Mouse (Mus musculus) C2C12 (cell line): ENCODE data around the gene Skint11. TPM values are rescaled to one million over a fixed set of nuclear protein-coding genes. Genes with fewer than 3 reads are reported as not detected.
"Not testable (repeated sequence)": the region's sequence is repeated elsewhere in the genome, so short reads cannot be mapped to it uniquely, and the experiment has no call there.

Experiments
- H3K27me3 ChIP-seq: one replicate; pipeline ENCODE4 v1.6.1; 2011; ENCODE audit not compliant: control insufficient read depth, insufficient read depth, insufficient read length
- H3K36me3 ChIP-seq: one replicate; pipeline ENCODE4 v1.6.1; 2011; ENCODE audit not compliant: control insufficient read depth, insufficient read depth
- H3K4me3 ChIP-seq: one replicate; pipeline ENCODE4 v1.5.1; 2011; ENCODE audit warnings: mild to moderate bottlenecking, control low read depth; ENCODE audit not compliant: poor library complexity, insufficient read depth, severe bottlenecking
- H3K79me2 ChIP-seq: one replicate; pipeline ENCODE4 v1.6.1; 2011; ENCODE audit not compliant: control insufficient read depth, insufficient read depth
- H3K79me3 ChIP-seq: one replicate; pipeline ENCODE4 v1.6.1; 2011; ENCODE audit warnings: low read depth, control low read depth
- H3ac ChIP-seq: one replicate; pipeline ENCODE3; 2011; ENCODE audit warnings: low read depth; ENCODE audit not compliant: control insufficient read depth, insufficient read length
- CEBPB ChIP-seq: IDR thresholded peaks from one replicate; pipeline ENCODE4 v1.6.1; 2011; ENCODE audit warnings: low read depth, mild to moderate bottlenecking, control low read depth, moderate library complexity
- CTCF ChIP-seq: IDR thresholded peaks from one replicate; pipeline ENCODE4 v1.5.1; 2011; ENCODE audit not compliant: control insufficient read depth, insufficient read depth, insufficient read length
- FOSL1 ChIP-seq: IDR thresholded peaks from one replicate; pipeline ENCODE4 v1.8.0; 2011; ENCODE audit warnings: mild to moderate bottlenecking, low read length; ENCODE audit not compliant: poor library complexity, insufficient read depth, severe bottlenecking
- MAX ChIP-seq: IDR thresholded peaks from one replicate; pipeline ENCODE4 v1.6.1; 2011; ENCODE audit warnings: mild to moderate bottlenecking, control low read depth
- MYOD1 ChIP-seq: IDR thresholded peaks from one replicate; pipeline ENCODE4 v1.6.1; 2011; ENCODE audit warnings: low read depth; ENCODE audit not compliant: control insufficient read depth, insufficient read length
- MYOG ChIP-seq: IDR thresholded peaks from one replicate; pipeline ENCODE4 v1.6.1; 2011; ENCODE audit not compliant: control insufficient read depth, insufficient read length; ENCODE audit errors: extremely low read depth
- USF1 ChIP-seq: IDR thresholded peaks from one replicate; pipeline ENCODE4 v1.6.1; 2011; ENCODE audit warnings: low read depth, mild to moderate bottlenecking, control low read depth, moderate library complexity
- long read RNA-seq, 2 experiments: library from polyadenylated mRNA; unstranded; transcript quantifications; one replicate each; pipeline ENCODE4 v2.0.0; 2019 to 2020
- polyA plus RNA-seq: library from polyadenylated mRNA; unstranded; fragments of >200 nt; fragmentation: generic; extraction: Trizol; gene quantifications from one replicate; pipeline ENCODE4 v1.2.1, GENCODE M21; 2012; ENCODE audit warnings: missing spikeins

The Skint11 gene
- polyA plus RNA-seq, result not detected
- long read RNA-seq, experiment 1, result 0 reads
- long read RNA-seq, experiment 2, result 0 reads

- no peaks in the 10 kb centered on the region for H3K36me3 ChIP-seq
- H3K4me3 ChIP-seq, result no peak within 1 kb of the TSS
- H3ac ChIP-seq, result no peak within 1 kb of the TSS
- H3K79me2 ChIP-seq, result no peaks in the 10 kb centered on the region
- H3K79me3 ChIP-seq, result no peaks in the 10 kb centered on the region
- TF ChIP-seq CTCF (no peak), MYOD1 (no peak), CEBPB (no peak), MYOG (no peak), FOSL1 (no peak), USF1 (no peak), MAX (no peak)
- no peaks in the 10 kb centered on the region for H3K27me3 ChIP-seq
These were observed at the start of gene Skint11 for GRCm38 (mm10) chr4:114163084-114163483. Skint11 (plus strand) TSS chr4:114163384.

GRCm38 (mm10) chr4:114161149-114161548 is 2.0 kb upstream of the Skint11 start:
- H3K27me3 ChIP-seq, result no peaks in the 10 kb centered on the region
- no peaks in the 10 kb centered on the region for H3K79me3 ChIP-seq
- H3ac ChIP-seq, result no peak overlapping the region
- H3K4me3 ChIP-seq, result no peak overlapping the region
- TF ChIP-seq CTCF (no peak), USF1 (no peak), MYOD1 (no peak), CEBPB (no peak), MYOG (no peak), MAX (no peak), FOSL1 (no peak)
- H3K79me2 ChIP-seq, result no peaks in the 10 kb centered on the region
- no peaks in the 10 kb centered on the region for H3K36me3 ChIP-seq

- H3K27me3 ChIP-seq, H3K4me3 ChIP-seq, H3K79me2 ChIP-seq, H3K36me3 ChIP-seq, H3ac ChIP-seq, H3K79me3 ChIP-seq: not testable (repeated sequence)
These were observed 9.7 kb downstream of the Skint11 start for GRCm38 (mm10) chr4:114172898-114173297.

GRCm38 (mm10) chr4:114256906-114257305 is 93.7 kb downstream of the Skint11 start:
- not testable (repeated sequence) for H3K36me3 ChIP-seq, H3ac ChIP-seq, H3K27me3 ChIP-seq, H3K79me3 ChIP-seq, H3K4me3 ChIP-seq, H3K79me2 ChIP-seq

Other genes starting within 250 kb of the Skint11 start
- gene Skint5, start 163.9 kb upstream of the Skint11 start, polyA plus RNA-seq, result not detected
- gene Trabd2b, start 243.3 kb downstream of the Skint11 start, polyA plus RNA-seq, result 0.28 TPM